Mouse (Mus musculus) liver, embryonic 14 days (tissue): ENCODE measurements around the gene Edaradd. TPM values are rescaled to one million over a fixed set of nuclear protein-coding genes. Genes with fewer than 3 reads are reported as not detected.

ENCODE experiments used
- polyA plus RNA-seq: library from polyadenylated mRNA; depleted of rRNA; stranded (reverse); fragments of >200 nt; gene quantifications from 2 replicates; pipeline ENCODE4 v1.2.3, GENCODE M21; 2012; rRNA removed

Gene Edaradd
- 0.03 and 0.05 TPM in 2 replicates for polyA plus RNA-seq

DNA sequence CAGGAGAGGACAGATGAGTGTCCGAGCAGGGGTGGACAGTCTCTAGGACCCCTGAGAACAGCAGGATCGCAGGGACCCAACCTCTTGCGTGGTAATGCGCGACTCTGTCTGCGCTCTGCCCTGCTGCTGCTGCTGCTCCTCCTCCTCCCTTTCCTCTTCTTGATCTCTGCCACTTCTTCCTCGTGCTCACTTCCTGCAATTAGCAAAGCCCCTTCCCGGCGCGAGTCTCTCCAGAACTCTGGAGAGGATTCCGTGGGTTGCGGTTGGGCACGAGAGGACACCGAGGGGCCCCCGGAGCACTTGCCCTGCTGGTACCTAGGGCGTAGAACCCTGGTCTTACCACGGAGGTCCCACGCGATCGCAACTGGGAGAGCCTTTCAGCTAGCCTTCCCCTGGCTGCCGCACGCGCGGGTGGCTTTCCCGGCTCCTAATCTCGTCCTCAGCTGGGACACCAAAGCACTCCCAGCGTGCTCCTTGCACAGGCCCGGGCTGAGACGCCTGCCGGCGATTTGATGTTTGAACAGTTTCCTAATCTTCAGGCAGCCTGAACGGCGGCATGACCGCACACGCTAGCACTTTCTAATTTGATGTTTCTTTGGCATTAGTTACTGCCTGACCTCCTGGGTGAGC, at the start of gene Edaradd:
Gene Edaradd (minus strand): TSS at position 484 of the 630 bp plus-strand sequence.

GRCm38 (mm10) chr13:12565621-12566390, 45.6 kb upstream of the Edaradd start, which contains the start of gene Ero1lb:
Ero1lb (plus strand) TSS chr13:12565874.

DNA sequence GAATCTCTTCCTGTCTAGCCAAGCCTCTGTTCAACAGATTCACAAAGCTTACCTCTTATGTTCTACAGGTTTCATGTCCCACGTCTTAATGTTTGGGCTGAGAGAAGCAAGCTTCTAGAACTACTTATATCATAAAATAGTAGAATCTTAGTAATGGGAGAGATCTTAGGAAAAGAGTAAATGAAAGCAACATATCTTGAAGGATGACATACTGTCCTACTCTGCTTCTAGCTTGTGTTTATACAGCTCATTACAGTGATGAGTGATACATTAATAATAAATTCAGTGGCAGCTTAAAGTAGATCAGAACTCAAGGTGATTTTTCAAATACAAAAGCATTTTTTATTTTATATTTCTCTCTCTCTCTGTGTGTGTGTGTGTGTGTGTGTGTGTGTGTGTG, 55.4 kb downstream of the Edaradd start, which contains the start of gene Lgals8:
Gene Lgals8 (minus strand): TSS at position 101 of the 400 bp plus-strand sequence.

Other genes starting within 250 kb of the Edaradd start
- gene Actn2, start 179.7 kb downstream of the Edaradd start, polyA plus RNA-seq: 0.17 and 3.9 TPM in 2 replicates
- gene Heatr1, start 125.4 kb downstream of the Edaradd start, polyA plus RNA-seq: 10.6 and 12.5 TPM in 2 replicates
- gene Lgals8, start 55.5 kb downstream of the Edaradd start, polyA plus RNA-seq: 11.5 and 13.4 TPM in 2 replicates
- gene Ero1lb, start 45.4 kb upstream of the Edaradd start, polyA plus RNA-seq: 0.77 and 0.91 TPM in 2 replicates